Mouse (Mus musculus) MEL (cell line): ENCODE measurements around the gene Sox5.

Experiments used
- MAX ChIP-seq: IDR thresholded peaks from 2 replicates; pipeline ENCODE4 v1.6.1; 2011; ENCODE audit warnings: low read length, improper control_type of control experiment
- MEF2A ChIP-seq: IDR thresholded peaks from 2 replicates; pipeline ENCODE4 v1.6.1; 2014; ENCODE audit warnings: low read depth, mild to moderate bottlenecking, inconsistent platforms, low read length, improper control_type of control experiment; ENCODE audit not compliant: poor library complexity, insufficient replicate concordance, severe bottlenecking; ENCODE audit errors: extremely low read depth
- NRF1 ChIP-seq: IDR thresholded peaks from 2 replicates; pipeline ENCODE4 v1.6.1; 2014; ENCODE audit warnings: low read depth, mild to moderate bottlenecking, inconsistent platforms, low read length, improper control_type of control experiment, moderate library complexity; ENCODE audit not compliant: poor library complexity, insufficient read depth, severe bottlenecking
- POLR2A ChIP-seq, 2 experiments: IDR thresholded peaks; 2 replicates each; pipeline ENCODE4 v1.6.1; 2011 to 2012; ENCODE audit warnings: low read length in 2 of 2, mild to moderate bottlenecking in 2 of 2, control low read depth in 1 of 2, improper control_type of control experiment in 1 of 2, low read depth in 1 of 2, moderate library complexity in 1 of 2; ENCODE audit not compliant: control insufficient read depth in 1 of 2, insufficient read depth in 1 of 2, poor library complexity in 1 of 2

GRCm38 (mm10) chr6:144040349-144040748 lies 741.4 kb downstream of the Sox5 start:
- TF ChIP-seq POLR2A (IDR thresholded peaks at IDR 0.05; ENCODE audit: control insufficient read depth in 1 of 2, insufficient read depth in 1 of 2, low read depth in 1 of 2, low read length in 2 of 2, poor library complexity in 1 of 2): no peak
- no peak for TF ChIP-seq NRF1
- no peak for TF ChIP-seq MAX
- no peak for TF ChIP-seq MEF2A
